In the genomic region with DNA sequence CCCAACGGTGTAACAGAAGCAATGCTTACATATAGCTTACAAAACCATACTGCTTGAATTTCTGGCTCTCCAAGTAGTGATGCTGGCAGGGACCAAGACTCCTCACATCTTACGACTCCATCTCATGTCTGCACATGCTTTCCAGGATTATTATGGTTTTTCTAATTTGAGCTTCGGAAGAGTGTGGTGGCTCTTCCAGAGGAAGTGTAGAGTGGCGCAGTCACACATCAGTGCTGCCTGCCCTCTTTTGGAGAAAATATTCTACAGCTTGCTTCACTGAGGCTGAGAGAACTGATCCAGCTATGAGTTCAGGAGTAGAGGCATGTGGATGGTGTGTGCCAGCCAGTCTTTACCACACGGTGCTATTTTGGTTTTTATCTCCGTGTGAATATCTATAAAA, we compare ENCODE assay signal across 29 mouse cellular contexts.
DNase-seq lines count a peak whose midpoint lies in the region; ATAC-seq and TF ChIP-seq lines count a peak whose summit lies in the region.
"Had no signal": no experiment of that assay in that cellular context is flagged by ENCODE, and none has a peak within 500 bp of the region (broad histone marks: within the 10 kb centered on the region; RNA-seq: fewer than 3 reads in every experiment).

No protein-coding gene starts in this region.

- H3K4me2 ChIP-seq in forebrain, embryonic 16.5 days (ENCODE audit: low read length): no peak overlapping the region
- H3K4me2 ChIP-seq: embryonic facial prominence, embryonic 12.5 days; heart, embryonic 13.5 days; limb, embryonic 12.5 days; liver, embryonic 11.5 days had no signal

- H3K4me1 ChIP-seq in forebrain, embryonic 16.5 days (replicated peaks; ENCODE audit: control insufficient read depth, insufficient read depth, low read length): peaks cover 5% of the 10 kb centered on the region
- H3K4me1 ChIP-seq in midbrain, embryonic 10.5 days: no peaks in the 10 kb centered on the region
- H3K4me1 ChIP-seq: embryonic facial prominence, embryonic 12.5 days; heart, embryonic 13.5 days; limb, embryonic 12.5 days had no signal

- H3K27ac ChIP-seq in forebrain, embryonic 16.5 days (ENCODE audit: low read length): no peak overlapping the region; the same call in 1 of the 2 replicates
- peak overlapping the region; percentile 26 for H3K27ac ChIP-seq in left cerebral cortex, adult 2 months
- no peak overlapping the region for H3K27ac ChIP-seq in midbrain, embryonic 10.5 days (replicated peaks)
- H3K27ac ChIP-seq: embryonic facial prominence, embryonic 12.5 days; heart, adult 2 months; heart, embryonic 13.5 days; hindbrain, postnatal 0 days; limb, embryonic 12.5 days; macrophage had no signal

- 81% methylated on average over 6 of the region's 6 CpGs for WGBS in forebrain, embryonic 16.5 days
- WGBS in midbrain, embryonic 10.5 days: 93% methylated on average over 6 of the region's 6 CpGs

- H3K36me3 ChIP-seq in forebrain, embryonic 16.5 days (ENCODE audit: control insufficient read depth, insufficient read depth): no peaks in the 10 kb centered on the region
- no peaks in the 10 kb centered on the region for H3K36me3 ChIP-seq in midbrain, embryonic 10.5 days
- H3K36me3 ChIP-seq: embryonic facial prominence, embryonic 12.5 days; G1E; heart, embryonic 13.5 days; limb, embryonic 12.5 days had no signal

- H3K9ac ChIP-seq in forebrain, embryonic 16.5 days (replicated peaks; ENCODE audit: low read depth, low read length): no peak overlapping the region
- H3K9ac ChIP-seq: embryonic facial prominence, embryonic 12.5 days; heart, embryonic 13.5 days; limb, embryonic 12.5 days; liver, postnatal 0 days had no signal

- intact Hi-C loops in left cerebral cortex, postnatal 4 days (cut with DNase I): no loop called here
- intact Hi-C loops in left cerebral cortex, adult 2 months (cut with DNase I): loop anchor here (5.0 kb wide), 2 partner anchors 87 to 317 kb away; no protein-coding TSS in a partner anchor

- TF ChIP-seq CTCF in left cerebral cortex, adult 2 months (IDR thresholded peaks at IDR 0.05): no peak

- no peaks in the 10 kb centered on the region for H3K27me3 ChIP-seq in forebrain, embryonic 16.5 days (replicated peaks; ENCODE audit: control insufficient read depth, insufficient read depth, low read length)
- H3K27me3 ChIP-seq in midbrain, embryonic 10.5 days (ENCODE audit: low read depth, poor library complexity, severe bottlenecking): no peaks in the 10 kb centered on the region
- H3K27me3 ChIP-seq: CH12.LX; embryonic facial prominence, embryonic 12.5 days; heart, embryonic 13.5 days; Patski had no signal

- DNase-seq in left cerebral cortex, adult 11 months (ENCODE audit: low spot score): peak; percentile 26
- no peak for DNase-seq in left cerebral cortex, postnatal 4 days
- no peak for DNase-seq in left cerebral cortex, adult 2 months (ENCODE audit: extremely low spot score in 1 of 2, low spot score in 2 of 2)
- DNase-seq in telencephalon, adult 2 months (ENCODE audit: low read depth, low spot score): peak; percentile 71
- DNase-seq in kidney, postnatal 25 days: no peak
- DNase-seq in midbrain, embryonic 10.5 days (ENCODE audit: low spot score): no peak
- DNase-seq: adrenal gland, postnatal 36 days; B cell, adult 2 months; cerebellum, adult 2 months; cerebellum, postnatal 25 days; gastrocnemius, postnatal 36 days; heart, adult 2 months; heart, postnatal 14 days; kidney, postnatal 36 days; layer of hippocampus, postnatal 36 days; liver, postnatal 0 days; thymus, postnatal 14 days had no signal

- peak; percentile 58 for ATAC-seq in forebrain, embryonic 16.5 days
- ATAC-seq: hindbrain, postnatal 0 days; intestine, postnatal 0 days; liver, postnatal 0 days; lung, postnatal 0 days; Patski had no signal

- no peaks in the 10 kb centered on the region for H3K9me3 ChIP-seq in forebrain, embryonic 16.5 days (ENCODE audit: control insufficient read depth, low read length)
- H3K9me3 ChIP-seq in midbrain, embryonic 10.5 days (replicated peaks): no peaks in the 10 kb centered on the region
- H3K9me3 ChIP-seq: embryonic facial prominence, embryonic 12.5 days; heart, embryonic 13.5 days; limb, embryonic 12.5 days had no signal

- H3K4me3 ChIP-seq in forebrain, embryonic 16.5 days (replicated peaks; ENCODE audit: low read length): no peak overlapping the region
- no peak overlapping the region for H3K4me3 ChIP-seq in left cerebral cortex, adult 2 months
- no peak overlapping the region for H3K4me3 ChIP-seq in midbrain, embryonic 10.5 days
- H3K4me3 ChIP-seq: embryonic facial prominence, embryonic 12.5 days; heart, adult 2 months; heart, embryonic 13.5 days; limb, embryonic 12.5 days had no signal

Comparison
In these comparisons a context has a peak if more than half of its experiments do, and no peak if none do; other contexts are left out.
1. DNase-seq: peak in left cerebral cortex, adult 11 months (single experiment) and telencephalon, adult 2 months (single experiment); none in left cerebral cortex, postnatal 4 days (single experiment), left cerebral cortex, adult 2 months (0 of 2), kidney, postnatal 25 days (0 of 2) and midbrain, embryonic 10.5 days (single experiment).